Mouse (Mus musculus) ovary, postnatal 36 days (tissue): ENCODE results near the gene Socs7.
"Not testable (repeated sequence)": the region's sequence is repeated elsewhere in the genome, so short reads cannot be mapped to it uniquely, and the experiment has no call there.

Experiments
- DNase-seq: peaks from one replicate; pipeline ENCODE4 v3.0.0; 2022; ENCODE audit warnings: low spot score, mixed read lengths

Socs7 gene

GRCm38 (mm10) chr11:97361948-97362648, at the start of gene Socs7:
Gene Socs7 (plus strand): TSS chr11:97362551.
- DNase-seq, result peak; percentile 94

- DNase-seq, result not testable (repeated sequence)
These were observed 49.5 kb upstream of the Socs7 start for GRCm38 (mm10) chr11:97312871-97313270.

GRCm38 (mm10) chr11:97314110-97314509, 48.2 kb upstream of the Socs7 start:
- no peak for DNase-seq

- DNase-seq, result no peak
These were observed 47.4 kb upstream of the Socs7 start for GRCm38 (mm10) chr11:97314751-97315503.

- peak; percentile 99 for DNase-seq
These were observed 46.5 kb upstream of the Socs7 start, which contains the start of gene Mrpl45 for GRCm38 (mm10) chr11:97315504-97316503. Gene Mrpl45 (plus strand): TSS chr11:97315716.

- no peak for DNase-seq
These were observed 41.2 kb upstream of the Socs7 start for GRCm38 (mm10) chr11:97321197-97321596.

GRCm38 (mm10) chr11:97321894-97322600, 40.3 kb upstream of the Socs7 start:
- DNase-seq, result not testable (repeated sequence)

GRCm38 (mm10) chr11:97325224-97325623, 37.1 kb upstream of the Socs7 start:
- no peak for DNase-seq

- DNase-seq, result peak; percentile 56
These were observed 34.2 kb upstream of the Socs7 start for GRCm38 (mm10) chr11:97328148-97328547.

GRCm38 (mm10) chr11:97330315-97330714, 32.0 kb upstream of the Socs7 start:
- no peak for DNase-seq

GRCm38 (mm10) chr11:97331231-97332190, 30.8 kb upstream of the Socs7 start:
- DNase-seq, result peak; percentile 3

- DNase-seq, result peak; percentile 4
These were observed 29.3 kb upstream of the Socs7 start for GRCm38 (mm10) chr11:97333044-97333443.

GRCm38 (mm10) chr11:97333896-97334295, 28.5 kb upstream of the Socs7 start:
- DNase-seq, result no peak

- DNase-seq, result peak; percentile 1
These were observed 28.0 kb upstream of the Socs7 start for GRCm38 (mm10) chr11:97334400-97334799.

- DNase-seq, result no peak
These were observed 26.1 kb upstream of the Socs7 start for GRCm38 (mm10) chr11:97336238-97336637.

- no peak for DNase-seq
These were observed 25.5 kb upstream of the Socs7 start for GRCm38 (mm10) chr11:97336751-97337345.

- no peak for DNase-seq
These were observed 25.0 kb upstream of the Socs7 start for GRCm38 (mm10) chr11:97337363-97337762.

- DNase-seq, result peak; percentile 34
These were observed 23.9 kb upstream of the Socs7 start for GRCm38 (mm10) chr11:97338302-97338976.

- peak; percentile 82 for DNase-seq
These were observed 23.4 kb upstream of the Socs7 start for GRCm38 (mm10) chr11:97338977-97339315.
